Mouse (Mus musculus) embryonic fibroblast, embryonic 13.5 days (primary cell): ENCODE results near the gene Mansc1.

Experiments used
- CTCF ChIP-seq: IDR thresholded peaks from 2 replicates; pipeline ENCODE4 v1.5.1; 2011; ENCODE audit warnings: mild to moderate bottlenecking, control low read depth, low read length, moderate library complexity, borderline replicate concordance; ENCODE audit not compliant: insufficient read depth
- POLR2A ChIP-seq: IDR thresholded peaks from 2 replicates; pipeline ENCODE4 v1.6.1; 2011; ENCODE audit warnings: low read depth, mild to moderate bottlenecking, control low read depth, low read length, moderate library complexity

DNA sequence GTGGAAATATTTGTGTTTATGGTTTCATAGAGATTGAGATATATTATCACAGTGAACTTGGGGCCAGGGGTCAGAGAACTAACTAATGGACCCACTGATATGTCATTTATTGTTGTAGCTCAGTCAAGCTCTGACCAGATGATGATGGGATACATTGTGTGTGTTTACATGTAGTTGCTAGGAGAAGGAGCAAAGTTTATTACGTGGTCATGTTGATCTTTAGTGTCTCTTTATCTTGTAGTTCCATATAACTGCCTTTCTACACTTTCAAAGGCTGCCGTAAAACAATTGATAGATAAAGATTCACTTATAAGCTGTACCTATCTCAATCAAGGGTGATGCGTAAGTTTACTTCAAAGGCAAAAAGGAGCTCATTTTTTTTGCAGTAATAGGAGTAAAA is 45.7 kb upstream of the Mansc1 start:
- TF ChIP-seq POLR2A (no peak), CTCF (no peak)
